Mouse (Mus musculus) cerebellum, adult (tissue): ENCODE results near the gene Prl8a9.

Source experiments
- ATAC-seq: cut with Nextera tagmentation; 2 replicates; pipeline ENCODE4 v1.9.2; 2017; ENCODE audit warnings: mild to moderate bottlenecking, moderate library complexity, mixed read lengths; ENCODE audit not compliant: insufficient number of reproducible peaks, low FRiP score, low TSS enrichment

The Prl8a9 gene

DNA sequence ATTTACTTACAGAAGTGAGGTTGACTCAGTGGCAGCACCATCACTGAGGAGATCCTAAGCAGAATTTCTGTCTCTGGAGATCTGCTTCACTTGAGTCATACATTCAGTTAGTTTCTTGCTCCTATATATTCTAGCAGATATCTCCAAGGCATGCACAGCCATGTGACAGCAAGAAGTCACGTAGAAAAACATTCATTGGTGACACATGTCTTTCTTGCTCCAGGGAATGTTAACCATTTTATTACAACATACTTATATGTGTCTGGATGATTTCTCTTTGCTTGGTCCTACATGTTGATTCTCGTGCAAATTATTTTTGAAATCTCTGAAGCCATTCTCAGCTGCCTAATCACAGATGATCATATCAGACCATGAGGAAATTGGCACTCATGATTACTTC lies at the start of gene Prl8a9:
Gene Prl8a9, minus strand, starts transcription at position 101 of the 400 bp plus-strand sequence.
- ATAC-seq: no peak

DNA sequence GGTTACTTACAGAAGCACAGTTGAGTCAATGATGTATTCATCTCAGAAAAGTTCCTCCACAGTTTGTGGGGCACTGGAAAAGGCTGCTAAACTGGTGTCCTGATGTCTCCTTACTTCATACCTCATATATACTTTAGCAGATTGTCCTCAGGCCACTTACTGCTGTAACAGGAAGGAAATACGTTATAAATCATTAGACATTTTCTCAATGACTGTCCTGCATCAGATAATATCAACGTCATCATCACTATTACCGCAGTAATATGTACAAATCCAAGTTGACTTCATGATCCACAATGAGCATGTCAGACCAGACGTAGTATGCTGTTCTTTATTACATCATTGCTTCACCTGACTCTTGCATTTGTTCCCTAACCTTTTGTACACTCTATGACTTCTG lies 46.1 kb upstream of the Prl8a9 start, which contains the start of gene Prl7b1:
Gene Prl7b1, minus strand, starts transcription at position 101 of the 400 bp plus-strand sequence.
- no peak for ATAC-seq

DNA sequence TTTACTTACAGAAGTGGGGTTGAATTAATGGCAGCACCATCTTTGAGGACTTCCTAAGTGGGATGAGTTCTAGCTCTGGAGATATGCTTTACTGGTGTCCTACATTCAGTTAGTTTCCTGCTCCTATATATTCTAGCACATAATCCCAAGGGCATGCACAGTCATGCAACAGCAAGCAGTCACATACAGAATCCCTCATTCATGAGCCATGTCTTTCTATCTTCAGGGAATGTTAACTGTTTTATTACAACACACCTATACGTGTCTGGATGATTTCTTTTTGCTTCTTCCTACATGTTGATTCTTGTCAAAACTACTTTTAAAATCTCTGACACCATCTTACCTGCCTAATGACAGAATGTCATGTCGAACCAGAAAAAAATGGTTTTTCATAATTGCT lies 17.7 kb upstream of the Prl8a9 start, which contains the start of gene Prl8a1:
Gene Prl8a1, minus strand, starts transcription at position 101 of the 400 bp plus-strand sequence.
- no peak for ATAC-seq

DNA sequence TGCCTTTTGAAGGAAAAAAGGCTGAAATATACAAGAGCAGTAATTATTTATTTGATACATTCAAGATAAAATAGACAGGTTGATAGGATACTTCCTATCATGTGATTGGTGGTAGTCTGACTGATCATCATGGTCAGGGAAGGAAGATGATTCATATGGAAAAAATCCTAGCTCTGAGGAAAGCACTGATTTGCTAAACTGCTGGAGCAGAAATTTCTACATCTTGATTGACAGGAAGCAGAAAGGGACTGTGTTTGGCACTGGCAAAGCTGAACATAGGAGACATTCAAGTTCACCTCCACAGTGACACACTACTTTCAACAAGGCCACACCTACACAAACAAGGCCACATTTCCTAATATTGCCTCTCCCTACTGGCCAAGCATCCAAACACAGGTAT lies 11.1 kb downstream of the Prl8a9 start:
- no peak for ATAC-seq

DNA sequence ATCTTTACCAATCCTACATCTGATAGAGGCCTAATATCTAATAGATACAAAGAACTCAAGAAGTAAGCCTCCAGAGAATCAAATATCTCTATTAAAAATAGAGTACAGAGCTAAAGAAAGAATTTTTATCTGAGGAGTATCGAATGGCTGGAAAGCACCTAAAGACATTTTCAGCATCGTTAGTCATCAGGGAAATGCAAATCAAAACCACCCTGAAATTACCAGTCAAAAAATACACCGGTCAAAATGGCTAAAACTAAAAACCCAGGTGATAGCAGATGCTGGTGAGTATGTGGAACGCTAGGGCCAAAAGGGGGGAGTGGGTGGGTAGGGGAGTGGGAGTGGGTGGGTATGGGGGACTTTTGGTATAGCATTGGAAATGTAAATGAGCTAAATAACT lies 41.2 kb downstream of the Prl8a9 start:
- ATAC-seq: no peak

DNA sequence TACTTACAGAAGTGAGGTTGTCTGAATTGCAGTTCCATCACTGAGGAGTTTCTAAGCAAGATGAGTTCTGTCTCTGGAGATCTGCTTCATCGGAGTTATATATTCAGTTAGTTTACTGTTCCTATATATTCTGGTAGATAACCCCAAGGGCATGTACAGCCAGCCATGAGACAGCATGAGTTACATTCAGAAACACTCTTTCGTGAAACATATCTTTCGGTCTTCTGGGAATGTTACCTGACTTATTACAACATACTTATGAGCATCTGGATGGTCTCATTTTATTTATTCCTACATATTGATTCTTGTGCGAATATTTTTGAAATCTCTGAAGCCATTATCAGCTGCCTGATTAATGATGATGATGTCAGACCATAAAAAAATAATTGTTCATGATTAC lies 51.3 kb downstream of the Prl8a9 start, which contains the start of gene Prl8a8:
Gene Prl8a8, minus strand, starts transcription at position 101 of the 400 bp plus-strand sequence.
- no peak for ATAC-seq
